Comparison of ENCODE assay signal across 26 mouse cellular contexts in genomic region chr3:96737013-96737740, GRCm38 (mm10). TPM values are rescaled to one million over a fixed set of nuclear protein-coding genes. Genes with fewer than 3 reads are reported as not detected.
A peak's percentile ranks its signal among the peaks of the same experiment; 100 is the strongest.
DNase-seq lines count a peak whose midpoint lies in the region; TF ChIP-seq lines count a peak whose summit lies in the region.
"Had no signal": no experiment of that assay in that cellular context is flagged by ENCODE, and none has a peak within 500 bp of the region (broad histone marks: within the 10 kb centered on the region; RNA-seq: fewer than 3 reads in every experiment).

No protein-coding gene starts in this region.

- DNase-seq in adrenal gland, adult 2 months, result peak; percentile 33
- DNase-seq in adrenal gland, postnatal 4 days (ENCODE audit: low spot score in 2 of 2), result no peak
- DNase-seq in layer of hippocampus, adult 2 months (ENCODE audit: low spot score in 2 of 2), result no peak
- DNase-seq in layer of hippocampus, postnatal 36 days, result no peak
- DNase-seq in 3T3-L1 (ENCODE audit: low read depth, low spot score), result peak; percentile 30
- peak; percentile 12 for DNase-seq in brain, adult 2 months (ENCODE audit: low read depth, low spot score)
- no peak for DNase-seq in thymus, postnatal 36 days
- DNase-seq: cerebellum, adult 11 months; cerebellum, adult 9-10 months; cerebellum, postnatal 36 days; left cerebral cortex, postnatal 4 days; lung, adult 2 months; lung, postnatal 14 days; right cerebral cortex, adult 18-20 months; spleen, adult 18-20 months; thymus, postnatal 14 days had no signal

- no peak for TF ChIP-seq CTCF in layer of hippocampus, adult 2 months (conservative IDR thresholded peaks at IDR 0.05)

- H3K27ac ChIP-seq in layer of hippocampus, adult 2 months, result peak overlapping the region; percentile 28; the same call in 1 of the 2 replicates
- H3K27ac ChIP-seq: embryonic facial prominence, embryonic 12.5 days; forebrain, embryonic 10.5 days; forebrain, embryonic 15.5 days; hindbrain, embryonic 12.5 days; hindbrain, postnatal 0 days; intestine, embryonic 15.5 days; liver, embryonic 14.5 days; midbrain, embryonic 12.5 days; neural tube, embryonic 12.5 days had no signal

- H3K4me3 ChIP-seq in layer of hippocampus, adult 2 months, result no peak overlapping the region
- H3K4me3 ChIP-seq: embryonic facial prominence, embryonic 12.5 days; forebrain, embryonic 10.5 days; forebrain, embryonic 15.5 days; hindbrain, embryonic 12.5 days; intestine, embryonic 15.5 days; midbrain, embryonic 12.5 days; myocyte; neural tube, embryonic 12.5 days had no signal

RNA-seq across cellular contexts. Expression of gene Rnf115, which starts 9.7 kb away (rescaled TPM):
- 10 to 100 TPM; 39.4 to 46.5 TPM for total RNA-seq in adrenal gland, adult 2 months (2021)
- polyA plus RNA-seq in adrenal gland, adult 2 months (2012; rRNA removed), result 9.9 and 12.5 TPM in 2 replicates
- 10 to 100 TPM; 37.0 to 39.7 TPM for total RNA-seq in adrenal gland, postnatal 4 days (2021)
- 10 to 100 TPM; 59.7 to 61.3 TPM for total RNA-seq in layer of hippocampus, adult 2 months (2021)
- 10 to 100 TPM; 54.1 to 60.0 TPM for total RNA-seq in layer of hippocampus, postnatal 36 days (2021)

RNA-seq across cellular contexts. Expression of gene Polr3c, which starts 9.7 kb away (rescaled TPM):
- total RNA-seq in adrenal gland, adult 2 months (2021), result 10 to 100 TPM; 28.9 to 32.8 TPM
- 14.1 and 19.9 TPM in 2 replicates for polyA plus RNA-seq in adrenal gland, adult 2 months (2012; rRNA removed)
- 10 to 100 TPM; 39.5 to 43.4 TPM for total RNA-seq in adrenal gland, postnatal 4 days (2021)
- total RNA-seq in layer of hippocampus, adult 2 months (2021), result 10 to 100 TPM; 23.5 to 24.0 TPM
- total RNA-seq in layer of hippocampus, postnatal 36 days (2021), result 10 to 100 TPM; 22.0 to 24.1 TPM

RNA-seq across cellular contexts. Expression of gene Nudt17, which starts 28.8 kb away (rescaled TPM):
- total RNA-seq in adrenal gland, adult 2 months (2021), result 1 to 10 TPM in 1 of 2 experiments, under 1 TPM in 1; 0.95 to 1.1 TPM
- 2.3 and 2.5 TPM in 2 replicates for polyA plus RNA-seq in adrenal gland, adult 2 months (2012; rRNA removed)
- total RNA-seq in adrenal gland, postnatal 4 days (2021), result 1 to 10 TPM; 2.7 to 3.6 TPM
- 10 to 100 TPM; 15.0 to 16.2 TPM for total RNA-seq in layer of hippocampus, adult 2 months (2021)
- 10 to 100 TPM; 10.8 to 15.2 TPM for total RNA-seq in layer of hippocampus, postnatal 36 days (2021)

RNA-seq across cellular contexts. Expression of gene Pias3, which starts 41.0 kb away (rescaled TPM):
- 10 to 100 TPM; 20.3 to 24.5 TPM for total RNA-seq in adrenal gland, adult 2 months (2021)
- 38.9 and 43.9 TPM in 2 replicates for polyA plus RNA-seq in adrenal gland, adult 2 months (2012; rRNA removed)
- 10 to 100 TPM; 50.1 to 55.1 TPM for total RNA-seq in adrenal gland, postnatal 4 days (2021)
- 10 to 100 TPM; 32.5 to 44.4 TPM for total RNA-seq in layer of hippocampus, adult 2 months (2021)
- total RNA-seq in layer of hippocampus, postnatal 36 days (2021), result 10 to 100 TPM; 26.1 to 27.5 TPM

Comparison
In these comparisons a context has a peak if more than half of its experiments do, and no peak if none do; other contexts are left out.
1. DNase-seq: peak in adrenal gland, adult 2 months (single experiment), 3T3-L1 (single experiment) and brain, adult 2 months (single experiment); none in adrenal gland, postnatal 4 days (0 of 2), layer of hippocampus, adult 2 months (0 of 2), layer of hippocampus, postnatal 36 days (0 of 2) and thymus, postnatal 36 days (0 of 2).